Mouse (Mus musculus) embryonic facial prominence, embryonic 11.5 days (tissue): ENCODE measurements around the gene Smg6. TPM values are rescaled to one million over a fixed set of nuclear protein-coding genes. Genes with fewer than 3 reads are reported as not detected.

ENCODE experiments used
- ATAC-seq: fragments of 200-750 bp; cut with Nextera tagmentation; replicated peaks from 2 replicates; pipeline ENCODE4 v1.8.0; 2017; ENCODE audit warnings: low read depth; ENCODE audit not compliant: insufficient number of reproducible peaks, low FRiP score, low TSS enrichment
- DNase-seq: peaks from one replicate; pipeline ENCODE4 v3.0.0-alpha.2; 2015; ENCODE audit warnings: low spot score
- H3K27ac ChIP-seq: fragments of 300-500 bp; sonication (generic); replicated peaks from 2 replicates; pipeline ENCODE4 v1.5.1; 2014; ENCODE audit warnings: mild to moderate bottlenecking, low read depth, low read length, control low read depth
- H3K27me3 ChIP-seq: fragments of 300-500 bp; sonication (generic); 2 replicates; pipeline ENCODE4 v1.6.1; 2014; ENCODE audit warnings: mild to moderate bottlenecking, low read length, moderate library complexity, mixed read lengths; ENCODE audit not compliant: control insufficient read depth, insufficient read depth
- H3K36me3 ChIP-seq: fragments of 300-500 bp; sonication (generic); replicated peaks from 2 replicates; pipeline ENCODE4 v1.6.1; 2014; ENCODE audit warnings: low read depth, mild to moderate bottlenecking, low read length, moderate library complexity, mixed read lengths; ENCODE audit not compliant: control insufficient read depth, insufficient read depth
- H3K4me1 ChIP-seq: fragments of 300-500 bp; sonication (generic); 2 replicates; pipeline ENCODE4 v1.6.1; 2014; ENCODE audit warnings: low read length, mixed read lengths; ENCODE audit not compliant: control insufficient read depth, insufficient read depth
- H3K4me2 ChIP-seq: fragments of 300-500 bp; sonication (generic); 2 replicates; pipeline ENCODE4 v1.6.1; 2014; ENCODE audit warnings: low read depth, mild to moderate bottlenecking, control low read depth, low read length, moderate library complexity
- H3K4me3 ChIP-seq: fragments of 300-500 bp; sonication (generic); 2 replicates; pipeline ENCODE4 v1.5.1; 2014; ENCODE audit warnings: low read depth, low read length, control low read depth
- H3K9ac ChIP-seq: fragments of 300-500 bp; sonication (generic); replicated peaks from 2 replicates; pipeline ENCODE4 v1.6.1; 2014; ENCODE audit warnings: mild to moderate bottlenecking, control low read depth, low read length
- H3K9me3 ChIP-seq: fragments of 300-500 bp; sonication (generic); replicated peaks from 2 replicates; pipeline ENCODE4 v1.6.1; 2016; ENCODE audit warnings: mild to moderate bottlenecking, low read length, inconsistent platforms, mixed read lengths; ENCODE audit not compliant: control insufficient read depth
- whole genome bisulfite sequencing: fragments of 180-500 bp; shearing (Covaris S2); extraction: QIAGEN DNeasy Blood & Tissue Kit; methylation state at CpG from one replicate; pipeline ENCODE4 v1.1.7; 2014; 5-methylcytosine and 5-hydroxymethylcytosine counted together
- polyA plus RNA-seq: library from polyadenylated mRNA; unstranded; fragments of >200 nt; fragmentation: Nextera tagmentation; extraction: Ambion mirVana; gene quantifications from 2 replicates; pipeline ENCODE4 v1.2.1, GENCODE M21; 2014

Gene Smg6
- polyA plus RNA-seq, 1 experiment from 2014 or later, result 16.8 TPM

DNA sequence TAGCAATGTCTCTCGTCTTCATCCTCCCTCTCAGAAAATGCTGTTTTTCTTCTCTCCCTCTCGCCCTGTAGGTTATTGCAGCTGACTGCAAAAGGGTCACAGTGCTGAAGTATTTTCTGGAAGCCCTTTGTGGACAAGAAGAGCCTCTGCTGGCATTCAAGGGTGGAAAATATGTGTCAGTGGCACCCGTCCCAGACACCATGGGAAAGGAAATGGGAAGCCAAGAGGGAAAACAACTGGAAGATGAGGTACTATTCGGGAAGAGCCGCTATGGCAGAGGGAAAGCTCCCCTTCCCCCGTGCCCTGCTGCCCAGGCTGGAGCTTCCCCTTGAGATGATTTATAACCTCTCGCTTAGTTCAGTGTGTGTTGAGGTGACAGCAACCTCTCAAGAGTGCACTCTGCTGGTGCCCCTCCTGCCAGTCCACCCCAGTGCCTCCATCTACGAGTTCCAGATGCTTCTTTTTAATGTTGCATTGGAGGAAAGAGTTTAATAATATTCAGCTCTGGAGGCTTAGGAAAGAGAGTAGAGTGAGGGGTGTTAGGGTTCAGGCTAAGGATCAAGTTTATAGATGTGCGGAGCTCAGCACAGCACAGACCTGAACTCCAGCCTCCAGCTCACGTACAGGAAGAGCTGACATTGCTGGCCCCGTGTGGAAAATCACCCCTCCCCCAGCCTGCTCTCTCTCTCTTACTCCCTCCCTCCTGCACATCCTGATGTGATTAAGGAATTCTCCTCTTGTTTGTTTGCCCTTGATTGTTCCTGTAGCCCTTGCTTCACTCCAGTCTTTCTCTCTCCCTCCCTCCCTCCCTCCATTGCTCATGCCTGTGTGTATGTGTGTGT is 213.7 kb downstream of the Smg6 start:
- Histone ChIP-seq H3K4me2 (no peak overlapping the region), H3K9ac (no peak overlapping the region), H3K9me3 (no peaks in the 10 kb centered on the region), H3K4me3 (no peak overlapping the region), H3K27ac (peak overlapping the region; percentile 6), H3K4me1 (peaks cover 5% of the 10 kb centered on the region), H3K27me3 (no peaks in the 10 kb centered on the region), H3K36me3 (no peaks in the 10 kb centered on the region; the same call in 1 of the 2 replicates)
- ATAC-seq (peak; percentile 60), DNase-seq (peak; percentile 85)
- 21% methylated on average over 11 of the region's 11 CpGs for WGBS

GRCm38 (mm10) chr11:75140431-75140830 is 214.8 kb downstream of the Smg6 start:
- no peak for ATAC-seq
- H3K4me3 ChIP-seq, result no peak overlapping the region
- H3K27ac ChIP-seq, result peak overlapping the region; percentile 6; the same call in 1 of the 2 replicates
- H3K9me3 ChIP-seq, result no peaks in the 10 kb centered on the region
- no peak overlapping the region for H3K4me2 ChIP-seq
- H3K27me3 ChIP-seq, result no peaks in the 10 kb centered on the region
- H3K4me1 ChIP-seq, result peaks cover 5% of the 10 kb centered on the region
- no peak overlapping the region for H3K9ac ChIP-seq
- WGBS, result 56% methylated on average over 5 of the region's 5 CpGs
- DNase-seq, result no peak
- no peaks in the 10 kb centered on the region; the same call in 1 of the 2 replicates for H3K36me3 ChIP-seq

DNA sequence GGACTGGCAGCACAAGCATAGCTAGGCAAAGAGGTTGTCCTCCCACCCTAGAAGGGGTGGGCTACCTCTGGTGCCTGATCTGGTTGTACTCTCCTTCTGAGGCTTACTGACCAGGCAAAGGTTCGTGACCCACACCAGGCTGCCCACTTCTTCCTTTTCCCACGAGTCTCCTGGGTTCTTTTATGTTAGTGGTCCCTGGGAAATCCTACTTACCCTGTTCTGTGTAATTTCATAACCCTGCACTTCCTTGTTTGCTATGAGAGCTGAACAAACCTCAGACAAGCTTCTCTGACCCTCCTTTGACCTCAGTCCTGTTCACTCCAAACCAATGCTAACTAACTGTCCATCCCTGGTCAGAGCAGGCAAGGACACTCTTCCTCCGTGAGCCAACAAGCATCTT is 215.4 kb downstream of the Smg6 start:
- Histone ChIP-seq H3K36me3 (no peaks in the 10 kb centered on the region; the same call in 1 of the 2 replicates), H3K4me3 (no peak overlapping the region), H3K27me3 (no peaks in the 10 kb centered on the region), H3K9me3 (no peaks in the 10 kb centered on the region), H3K4me2 (no peak overlapping the region), H3K27ac (no peak overlapping the region), H3K9ac (no peak overlapping the region), H3K4me1 (peaks cover 5% of the 10 kb centered on the region)
- DNase-seq (no peak), ATAC-seq (no peak)
- 49% methylated on average over 3 of the region's 3 CpGs for WGBS

GRCm38 (mm10) chr11:75141913-75142312 is 216.3 kb downstream of the Smg6 start:
- H3K4me3 ChIP-seq, result no peak overlapping the region
- H3K4me1 ChIP-seq, result peaks cover 8% of the 10 kb centered on the region
- DNase-seq (peak; percentile 71), ATAC-seq (no peak; the same call in 1 of the 2 replicates)
- no peaks in the 10 kb centered on the region for H3K9me3 ChIP-seq
- peak overlapping the region; percentile 74 for H3K27ac ChIP-seq
- 24% methylated on average over 1 of the region's 1 CpGs for WGBS
- H3K36me3 ChIP-seq, result no peaks in the 10 kb centered on the region; the same call in 1 of the 2 replicates
- H3K27me3 ChIP-seq, result no peaks in the 10 kb centered on the region
- no peak overlapping the region for H3K4me2 ChIP-seq
- H3K9ac ChIP-seq, result no peak overlapping the region

GRCm38 (mm10) chr11:75142749-75143148 is 217.1 kb downstream of the Smg6 start:
- peaks cover 14% of the 10 kb centered on the region for H3K4me1 ChIP-seq
- 80% methylated on average over 4 of the region's 4 CpGs for WGBS
- H3K27ac ChIP-seq, result 0 out of 2 replicates have a peak overlapping the region, but pooled peaks have one; percentile 4
- no peaks in the 10 kb centered on the region; the same call in 1 of the 2 replicates for H3K36me3 ChIP-seq
- no peak for DNase-seq
- H3K4me2 ChIP-seq, result no peak overlapping the region
- H3K4me3 ChIP-seq, result no peak overlapping the region
- no peaks in the 10 kb centered on the region for H3K9me3 ChIP-seq
- H3K27me3 ChIP-seq, result no peaks in the 10 kb centered on the region
- ATAC-seq, result no peak
- H3K9ac ChIP-seq, result no peak overlapping the region

- Histone ChIP-seq H3K9me3 (no peaks in the 10 kb centered on the region), H3K36me3 (no peaks in the 10 kb centered on the region; the same call in 1 of the 2 replicates), H3K4me1 (peaks cover 21% of the 10 kb centered on the region), H3K27ac (no peak overlapping the region), H3K9ac (no peak overlapping the region), H3K4me2 (no peak overlapping the region), H3K4me3 (no peak overlapping the region), H3K27me3 (no peaks in the 10 kb centered on the region)
- 82% methylated on average over 2 of the region's 2 CpGs for WGBS
- no peak for DNase-seq
- ATAC-seq, result no peak
Measured at GRCm38 (mm10) chr11:75145841-75146240, 220.2 kb downstream of the Smg6 start.

DNA sequence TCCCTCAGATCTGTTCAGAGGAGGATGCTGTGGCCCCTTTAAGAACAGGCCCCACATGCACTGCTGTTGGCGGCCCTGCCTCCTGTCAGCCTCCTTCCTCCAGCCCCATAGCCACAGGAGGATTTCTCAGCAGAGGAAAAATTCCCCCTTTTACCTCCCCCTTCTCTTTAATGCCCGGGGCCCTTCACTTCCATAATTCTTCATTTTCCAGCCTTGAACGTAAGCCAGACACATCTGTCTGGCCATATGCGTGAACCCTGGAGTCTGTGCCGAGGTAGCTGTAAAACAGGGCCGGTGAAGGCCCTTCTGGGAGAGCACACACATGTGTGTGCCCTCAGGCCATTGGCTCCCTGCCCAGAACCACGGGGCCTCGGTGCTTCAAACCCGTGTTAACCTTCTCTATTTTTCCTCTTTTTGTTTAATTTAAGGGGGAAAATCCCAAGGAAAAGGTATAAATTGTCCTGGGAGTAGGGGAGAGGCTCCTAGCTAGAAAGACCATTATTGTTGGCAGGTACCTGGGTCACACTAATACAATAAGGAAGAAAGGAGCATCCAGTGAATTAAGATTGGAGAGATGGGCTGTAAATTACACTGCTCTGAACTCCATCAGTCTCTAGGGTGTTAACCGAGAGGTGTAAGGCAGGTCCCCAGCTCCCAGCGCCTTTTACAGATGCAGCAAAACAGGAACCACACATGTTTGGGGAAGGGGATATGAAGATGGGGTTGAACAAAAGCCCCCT is 221.7 kb downstream of the Smg6 start:
- H3K4me3 ChIP-seq, result no peak overlapping the region
- no peak overlapping the region for H3K4me2 ChIP-seq
- H3K4me1 ChIP-seq, result peaks cover 16% of the 10 kb centered on the region
- 23% methylated on average over 11 of the region's 11 CpGs for whole genome bisulfite sequencing
- no peaks in the 10 kb centered on the region; the same call in 1 of the 2 replicates for H3K36me3 ChIP-seq
- H3K9ac ChIP-seq, result no peak overlapping the region
- H3K9me3 ChIP-seq, result no peaks in the 10 kb centered on the region
- peak overlapping the region; percentile 59 for H3K27ac ChIP-seq
- peak; percentile 87 for ATAC-seq
- no peaks in the 10 kb centered on the region for H3K27me3 ChIP-seq
- DNase-seq, result peak; percentile 78

- Histone ChIP-seq H3K4me2 (no peak overlapping the region), H3K4me1 (peaks cover 16% of the 10 kb centered on the region), H3K36me3 (no peaks in the 10 kb centered on the region; the same call in 1 of the 2 replicates), H3K27me3 (no peaks in the 10 kb centered on the region), H3K9ac (no peak overlapping the region), H3K27ac (peak overlapping the region; percentile 59), H3K4me3 (no peak overlapping the region), H3K9me3 (no peaks in the 10 kb centered on the region)
- 26% methylated on average over 3 of the region's 3 CpGs for WGBS
- ATAC-seq, result peak; percentile 68
- DNase-seq, result peak; percentile 59
Measured at GRCm38 (mm10) chr11:75147846-75148168, 222.2 kb downstream of the Smg6 start.
